Mouse (Mus musculus) intestine, embryonic 16.5 days (tissue): Measurements from ENCODE around the gene Pwwp2a. TPM values are rescaled to one million over a fixed set of nuclear protein-coding genes. Genes with fewer than 3 reads are reported as not detected.
A peak's percentile ranks its signal among the peaks of the same experiment; 100 is the strongest.

Experiments used
- ATAC-seq: fragments of 200-750 bp; cut with Nextera tagmentation; 2 replicates; pipeline ENCODE4 v1.8.0; 2017; ENCODE audit warnings: moderate TSS enrichment, moderate library complexity
- H3K27ac ChIP-seq: fragments of 300-500 bp; sonication (generic); 2 replicates; pipeline ENCODE4 v1.5.1; 2014; ENCODE audit warnings: mild to moderate bottlenecking, low read length
- H3K27me3 ChIP-seq: fragments of 300-500 bp; sonication (generic); replicated peaks from 2 replicates; pipeline ENCODE4 v1.6.1; 2014; ENCODE audit warnings: low read length, control low read depth, mixed read lengths; ENCODE audit not compliant: control insufficient read depth, insufficient read depth
- H3K36me3 ChIP-seq: fragments of 300-500 bp; sonication (generic); 2 replicates; pipeline ENCODE4 v1.6.1; 2014; ENCODE audit warnings: low read length, control low read depth; ENCODE audit not compliant: control insufficient read depth, insufficient read depth
- H3K4me1 ChIP-seq: fragments of 300-500 bp; sonication (generic); 2 replicates; pipeline ENCODE4 v1.6.1; 2014; ENCODE audit warnings: low read length, control low read depth, mixed read lengths; ENCODE audit not compliant: control insufficient read depth, insufficient read depth
- H3K4me2 ChIP-seq: fragments of 300-500 bp; sonication (generic); 2 replicates; pipeline ENCODE4 v1.6.1; 2014; ENCODE audit warnings: low read depth, low read length, control low read depth
- H3K4me3 ChIP-seq: fragments of 300-500 bp; sonication (generic); 2 replicates; pipeline ENCODE4 v1.5.1; 2014; ENCODE audit warnings: mild to moderate bottlenecking, low read length
- H3K9ac ChIP-seq: fragments of 300-500 bp; sonication (generic); 2 replicates; pipeline ENCODE4 v1.6.1; 2014; ENCODE audit warnings: low read depth, low read length
- H3K9me3 ChIP-seq: fragments of 300-500 bp; sonication (generic); 2 replicates; pipeline ENCODE4 v1.6.1; 2016; ENCODE audit warnings: low read length, control low read depth; ENCODE audit not compliant: control insufficient read depth
- WGBS: fragments of 180-500 bp; shearing (Covaris S2); extraction: QIAGEN DNeasy Blood & Tissue Kit; methylation state at CpG from one replicate; pipeline ENCODE4 v1.1.7; 2014; 5-methylcytosine and 5-hydroxymethylcytosine counted together
- polyA plus RNA-seq: library from polyadenylated mRNA; unstranded; fragments of >200 nt; fragmentation: Nextera tagmentation; extraction: Ambion mirVana; gene quantifications from 2 replicates; pipeline ENCODE4 v1.2.1, GENCODE M21; 2015

Pwwp2a gene
- 7.6 and 8.6 TPM in 2 replicates for polyA plus RNA-seq

GRCm38 (mm10) chr11:43681472-43682414, at the start of gene Pwwp2a:
TSS of gene Pwwp2a (plus strand) at chr11:43681998.
- under 1% methylated on average over 56 of the region's 87 CpGs for WGBS
- H3K36me3 ChIP-seq, result no peaks in the 10 kb centered on the region
- H3K4me3 ChIP-seq, result peak within 1 kb of the TSS; percentile 86
- peak within 1 kb of the TSS; percentile 78 for H3K4me2 ChIP-seq
- H3K4me1 ChIP-seq, result peaks cover 6% of the 10 kb centered on the region
- no peaks in the 10 kb centered on the region for H3K9me3 ChIP-seq
- peak; percentile 99 for ATAC-seq
- no peaks in the 10 kb centered on the region for H3K27me3 ChIP-seq
- peak within 1 kb of the TSS; percentile 87 for H3K27ac ChIP-seq
- H3K9ac ChIP-seq, result peak within 1 kb of the TSS; percentile 95

GRCm38 (mm10) chr11:43632566-43632965, 49.2 kb upstream of the Pwwp2a start:
- Histone ChIP-seq H3K9ac (no peak overlapping the region), H3K36me3 (no peaks in the 10 kb centered on the region), H3K4me1 (peaks cover 18% of the 10 kb centered on the region), H3K4me2 (no peak overlapping the region), H3K27me3 (no peaks in the 10 kb centered on the region), H3K9me3 (no peaks in the 10 kb centered on the region), H3K27ac (0 out of 2 replicates have a peak overlapping the region, but pooled peaks have one; percentile 12), H3K4me3 (no peak overlapping the region)
- WGBS, result 34% methylated on average over 4 of the region's 4 CpGs
- no peak for ATAC-seq

GRCm38 (mm10) chr11:43633165-43633564, 48.6 kb upstream of the Pwwp2a start:
- H3K36me3 ChIP-seq, result no peaks in the 10 kb centered on the region
- 0 out of 2 replicates have a peak overlapping the region, but pooled peaks have one; percentile 12 for H3K27ac ChIP-seq
- ATAC-seq, result 0 out of 2 replicates have a peak, but pooled peaks have one; percentile 8
- H3K4me2 ChIP-seq, result no peak overlapping the region
- H3K9ac ChIP-seq, result no peak overlapping the region
- H3K4me3 ChIP-seq, result no peak overlapping the region
- H3K9me3 ChIP-seq, result no peaks in the 10 kb centered on the region
- H3K4me1 ChIP-seq, result peaks cover 18% of the 10 kb centered on the region
- WGBS, result 57% methylated on average over 6 of the region's 6 CpGs
- H3K27me3 ChIP-seq, result no peaks in the 10 kb centered on the region

GRCm38 (mm10) chr11:43633658-43634401, 48.0 kb upstream of the Pwwp2a start:
- WGBS, result 15% methylated on average over 19 of the region's 19 CpGs
- peak; percentile 93 for ATAC-seq
- H3K27me3 ChIP-seq, result no peaks in the 10 kb centered on the region
- no peaks in the 10 kb centered on the region for H3K36me3 ChIP-seq
- H3K4me1 ChIP-seq, result peaks cover 18% of the 10 kb centered on the region
- H3K9me3 ChIP-seq, result no peaks in the 10 kb centered on the region
- peak overlapping the region; percentile 50; the same call in 1 of the 2 replicates for H3K9ac ChIP-seq
- H3K4me3 ChIP-seq, result no peak overlapping the region
- peak overlapping the region; percentile 43 for H3K27ac ChIP-seq
- 0 out of 2 replicates have a peak overlapping the region, but pooled peaks have one; percentile 11 for H3K4me2 ChIP-seq

GRCm38 (mm10) chr11:43636761-43637160, 45.0 kb upstream of the Pwwp2a start:
- Histone ChIP-seq H3K9ac (no peak overlapping the region), H3K4me2 (no peak overlapping the region), H3K27me3 (no peaks in the 10 kb centered on the region), H3K27ac (no peak overlapping the region), H3K4me1 (peaks cover 18% of the 10 kb centered on the region), H3K36me3 (no peaks in the 10 kb centered on the region), H3K9me3 (no peaks in the 10 kb centered on the region), H3K4me3 (no peak overlapping the region)
- WGBS, result 55% methylated on average over 4 of the region's 4 CpGs
- no peak for ATAC-seq

GRCm38 (mm10) chr11:43638486-43638885, 43.3 kb upstream of the Pwwp2a start:
- peaks cover 12% of the 10 kb centered on the region for H3K4me1 ChIP-seq
- no peak overlapping the region for H3K4me3 ChIP-seq
- H3K36me3 ChIP-seq, result no peaks in the 10 kb centered on the region
- 92% methylated on average over 3 of the region's 3 CpGs for WGBS
- H3K27ac ChIP-seq, result no peak overlapping the region
- H3K27me3 ChIP-seq, result no peaks in the 10 kb centered on the region
- H3K9me3 ChIP-seq, result no peaks in the 10 kb centered on the region
- H3K4me2 ChIP-seq, result no peak overlapping the region
- ATAC-seq, result no peak
- no peak overlapping the region for H3K9ac ChIP-seq

GRCm38 (mm10) chr11:43643180-43643591, 38.6 kb upstream of the Pwwp2a start:
- Histone ChIP-seq H3K27me3 (no peaks in the 10 kb centered on the region), H3K4me3 (no peak overlapping the region), H3K4me2 (no peak overlapping the region), H3K27ac (no peak overlapping the region), H3K9ac (no peak overlapping the region), H3K9me3 (no peaks in the 10 kb centered on the region), H3K4me1 (peaks cover 7% of the 10 kb centered on the region), H3K36me3 (no peaks in the 10 kb centered on the region)
- 36% methylated on average over 2 of the region's 2 CpGs for WGBS
- peak; percentile 75 for ATAC-seq

- no peak for ATAC-seq
- H3K4me1 ChIP-seq, result peaks cover 7% of the 10 kb centered on the region
- H3K36me3 ChIP-seq, result no peaks in the 10 kb centered on the region
- no peak overlapping the region for H3K4me3 ChIP-seq
- H3K9ac ChIP-seq, result no peak overlapping the region
- H3K9me3 ChIP-seq, result no peaks in the 10 kb centered on the region
- H3K27me3 ChIP-seq, result no peaks in the 10 kb centered on the region
- no peak overlapping the region for H3K4me2 ChIP-seq
- 97% methylated on average over 3 of the region's 3 CpGs for WGBS
- no peak overlapping the region for H3K27ac ChIP-seq
These were observed 36.5 kb upstream of the Pwwp2a start for GRCm38 (mm10) chr11:43645286-43645685.

- WGBS, result 36% methylated on average over 14 of the region's 14 CpGs
- Histone ChIP-seq H3K9ac (no peak overlapping the region), H3K27ac (peak overlapping the region; percentile 80), H3K4me3 (no peak overlapping the region), H3K36me3 (no peaks in the 10 kb centered on the region), H3K4me2 (0 out of 2 replicates have a peak overlapping the region, but pooled peaks have one; percentile 12), H3K4me1 (peaks cover 17% of the 10 kb centered on the region), H3K9me3 (no peaks in the 10 kb centered on the region), H3K27me3 (no peaks in the 10 kb centered on the region)
- ATAC-seq, result peak; percentile 84
These were observed 28.7 kb upstream of the Pwwp2a start for GRCm38 (mm10) chr11:43653051-43653475.
